Mouse (Mus musculus) stomach, postnatal 0 days (tissue): ENCODE results near the gene Zfyve19.
A peak's percentile ranks its signal among the peaks of the same experiment; 100 is the strongest.

Source experiments
- CTCF ChIP-seq: IDR thresholded peaks from 2 replicates; pipeline ENCODE4 v1.5.1; 2016; ENCODE audit warnings: antibody characterized with exemption, low read depth, mild to moderate bottlenecking, moderate library complexity
- EP300 ChIP-seq: optimal IDR thresholded peaks from 2 replicates; pipeline ENCODE3; 2016; ENCODE audit warnings: antibody characterized with exemption

DNA sequence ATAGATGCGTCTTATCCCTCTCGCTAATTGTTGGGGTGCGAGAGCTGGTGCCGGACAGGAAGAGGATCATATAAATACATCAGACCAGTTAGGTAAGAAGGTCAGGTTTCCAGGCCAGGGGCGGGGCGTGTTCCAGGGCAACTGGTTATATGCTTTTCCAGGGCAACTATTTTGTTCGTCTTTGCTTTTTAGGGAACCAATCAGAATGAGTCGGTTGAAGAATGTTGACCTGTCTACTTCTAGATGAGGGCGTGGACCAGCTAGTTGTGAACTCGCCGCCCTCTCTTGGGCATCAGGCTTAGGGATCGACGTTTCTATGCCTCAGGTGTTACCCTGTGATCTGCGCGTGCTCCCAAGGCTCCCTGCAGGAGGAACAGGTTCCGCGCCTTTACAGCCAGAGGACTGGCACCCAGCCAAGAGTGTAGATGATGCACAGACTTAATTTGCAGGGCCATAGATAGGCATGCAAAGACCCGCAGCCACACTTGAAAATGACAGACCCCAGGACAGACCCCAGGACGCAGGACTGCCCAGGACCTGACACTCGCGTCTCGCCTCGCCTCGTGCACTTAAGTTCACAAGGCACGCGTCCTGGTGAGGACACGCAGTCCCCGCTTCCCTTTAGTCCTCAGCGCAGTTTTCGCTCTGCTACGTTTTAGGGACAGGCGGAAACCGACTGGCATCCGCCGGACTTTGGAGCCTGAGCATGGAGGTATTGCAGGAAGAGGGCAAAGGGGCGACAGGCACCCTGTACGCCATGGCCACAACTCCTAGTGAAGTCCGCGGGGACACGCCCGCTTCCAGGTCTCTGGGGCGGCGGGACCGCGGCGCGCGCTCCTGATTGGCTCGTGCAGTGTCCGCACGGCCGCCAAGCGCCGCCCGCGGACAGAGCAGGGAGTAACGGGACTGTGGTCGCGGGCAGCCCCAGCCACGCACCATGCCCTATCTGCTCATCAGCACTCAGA is 41.2 kb upstream of the Zfyve19 start, which contains the start of gene Gchfr:
- no peak for TF ChIP-seq EP300
- TF ChIP-seq CTCF = peak; percentile 44
